Mouse (Mus musculus) MEL (cell line): ENCODE measurements around the gene Zbtb43. TPM values are rescaled to one million over a fixed set of nuclear protein-coding genes. Genes with fewer than 3 reads are reported as not detected.

ENCODE experiments used
- DNase-seq: peaks from one replicate; pipeline ENCODE4 v3.0.0; 2011; ENCODE audit warnings: low read depth, low spot score
- H3K27ac ChIP-seq: 2 replicates; pipeline ENCODE4 v1.5.1; 2012; ENCODE audit warnings: low read depth, mild to moderate bottlenecking, control low read depth, low read length, moderate library complexity; ENCODE audit not compliant: control insufficient read depth
- H3K27me3 ChIP-seq, 2 experiments: fragments of 150-350 bp in 1 of 2; sonication (generic) in 1 of 2; 2 replicates each; pipeline ENCODE4 v1.6.1; 2012; ENCODE audit warnings: low read length in 2 of 2, mild to moderate bottlenecking in 2 of 2, improper control_type of control experiment in 1 of 2, moderate library complexity in 1 of 2; ENCODE audit not compliant: insufficient read depth in 2 of 2, control insufficient read depth in 1 of 2
- H3K36me3 ChIP-seq, 2 experiments: 2 replicates each; pipeline ENCODE4 v1.6.1; 2012 to 2014; ENCODE audit warnings: low read length in 2 of 2, improper control_type of control experiment in 1 of 2, inconsistent platforms in 1 of 2, mild to moderate bottlenecking in 1 of 2; ENCODE audit not compliant: insufficient read depth in 2 of 2, control insufficient read depth in 1 of 2
- H3K4me1 ChIP-seq, 2 experiments: fragments of 150-350 bp in 1 of 2; sonication (generic) in 1 of 2; 2 replicates each; pipeline ENCODE4 v1.6.1; 2012; ENCODE audit warnings: low read length in 2 of 2, improper control_type of control experiment in 1 of 2, mild to moderate bottlenecking in 1 of 2; ENCODE audit not compliant: insufficient read depth in 2 of 2, control insufficient read depth in 1 of 2
- H3K4me3 ChIP-seq, 2 experiments: fragments of 150-350 bp in 1 of 2; sonication (generic) in 1 of 2; 2 replicates each; pipeline ENCODE4 v1.5.1; 2012; ENCODE audit warnings: low read depth in 2 of 2, low read length in 2 of 2, mild to moderate bottlenecking in 2 of 2, moderate library complexity in 2 of 2, control low read depth in 1 of 2, improper control_type of control experiment in 1 of 2; ENCODE audit not compliant: control insufficient read depth in 1 of 2, insufficient read depth in 1 of 2
- H3K79me2 ChIP-seq: 2 replicates; pipeline ENCODE4 v1.6.1; 2012; ENCODE audit warnings: mild to moderate bottlenecking, low read length, moderate library complexity; ENCODE audit not compliant: control insufficient read depth, poor library complexity, insufficient read depth
- H3K9ac ChIP-seq: 2 replicates; pipeline ENCODE4 v1.6.1; 2012; ENCODE audit warnings: low read depth, mild to moderate bottlenecking, control low read depth, low read length, moderate library complexity; ENCODE audit not compliant: control insufficient read depth, poor library complexity, severe bottlenecking
- H3K9me3 ChIP-seq: fragments of 150-350 bp; sonication (generic); replicated peaks from 2 replicates; pipeline ENCODE4 v1.6.1; 2012; ENCODE audit warnings: mild to moderate bottlenecking, low read length, improper control_type of control experiment, moderate library complexity; ENCODE audit not compliant: insufficient read depth
- EP300 ChIP-seq, 2 experiments: IDR thresholded peaks; 2 replicates each; pipeline ENCODE4 v1.6.1; 2011; ENCODE audit warnings: improper control_type of control experiment in 2 of 2, low read length in 2 of 2, low read depth in 1 of 2, mild to moderate bottlenecking in 1 of 2
- ETS1 ChIP-seq: IDR thresholded peaks from 2 replicates; pipeline ENCODE4 v1.6.1; 2012; ENCODE audit warnings: low read depth, mild to moderate bottlenecking, inconsistent platforms, low read length, improper control_type of control experiment, moderate library complexity
- GATA1 ChIP-seq: IDR thresholded peaks from 2 replicates; pipeline ENCODE4 v1.6.1; 2011; ENCODE audit warnings: low read depth, low read length, improper control_type of control experiment
- JUND ChIP-seq: IDR thresholded peaks from 2 replicates; pipeline ENCODE4 v1.6.1; 2011; ENCODE audit warnings: low read depth, mild to moderate bottlenecking, improper control_type of control experiment, low read length
- KAT2A ChIP-seq: conservative IDR thresholded peaks from 2 replicates; pipeline ENCODE4 v1.6.1; 2012; ENCODE audit warnings: low read depth, low read length, improper control_type of control experiment, inconsistent platforms
- MAZ ChIP-seq: IDR thresholded peaks from 2 replicates; pipeline ENCODE4 v1.6.1; 2012; ENCODE audit warnings: low read depth, mild to moderate bottlenecking, inconsistent platforms, low read length, improper control_type of control experiment
- MEF2A ChIP-seq: IDR thresholded peaks from 2 replicates; pipeline ENCODE4 v1.6.1; 2014; ENCODE audit warnings: low read depth, mild to moderate bottlenecking, inconsistent platforms, low read length, improper control_type of control experiment; ENCODE audit not compliant: poor library complexity, insufficient replicate concordance, severe bottlenecking; ENCODE audit errors: extremely low read depth
- MYB ChIP-seq: IDR thresholded peaks from 2 replicates; pipeline ENCODE4 v1.6.1; 2011; ENCODE audit warnings: mild to moderate bottlenecking, low read depth, low read length, improper control_type of control experiment
- NELFE ChIP-seq: IDR thresholded peaks from 2 replicates; pipeline ENCODE4 v1.6.1; 2011; ENCODE audit warnings: low read depth, low read length, improper control_type of control experiment
- TAL1 ChIP-seq: IDR thresholded peaks from 2 replicates; pipeline ENCODE4 v1.6.1; 2012; ENCODE audit warnings: mild to moderate bottlenecking, inconsistent platforms, low read length, moderate library complexity, mixed read lengths
- TCF12 ChIP-seq: IDR thresholded peaks from 2 replicates; pipeline ENCODE4 v1.6.1; 2014; ENCODE audit warnings: low read depth, mild to moderate bottlenecking, inconsistent platforms, low read length, improper control_type of control experiment, moderate library complexity
- ZC3H11A ChIP-seq: IDR thresholded peaks from 2 replicates; pipeline ENCODE4 v1.6.1; 2012; ENCODE audit warnings: low read depth, mild to moderate bottlenecking, inconsistent platforms, low read length, improper control_type of control experiment
- ZKSCAN1 ChIP-seq: IDR thresholded peaks from 2 replicates; pipeline ENCODE4 v1.6.1; 2012; ENCODE audit warnings: low read depth, mild to moderate bottlenecking, inconsistent platforms, low read length, improper control_type of control experiment, moderate library complexity
- ZNF384 ChIP-seq: IDR thresholded peaks from 2 replicates; pipeline ENCODE4 v1.6.1; 2012; ENCODE audit warnings: low read depth, mild to moderate bottlenecking, inconsistent platforms, low read length, improper control_type of control experiment
- polyA plus RNA-seq, 2 experiments: library from polyadenylated mRNA; stranded (reverse) in 1 of 2; unstranded in 1 of 2; fragments of >175 nt in 1 of 2; fragments of >200 nt in 1 of 2; gene quantifications; 2 replicates each; pipeline versions ENCODE4 v1.2.1 to v1.2.4; 2012; ENCODE audit warnings: low replicate concordance in 2 of 2, low read depth in 1 of 2; ENCODE audit not compliant: insufficient read length in 2 of 2, insufficient read depth in 1 of 2, missing spikeins in 1 of 2
- total RNA-seq: library from RNA; depleted of rRNA; stranded (reverse); fragments of 300-350 nt; gene quantifications from 2 replicates; pipeline ENCODE4 v1.2.3, GENCODE M21; 2012

Gene Zbtb43
- total and polyA plus RNA-seq, 3 experiments = 15.5 to 17.7 TPM; not detected in 1

- no peak overlapping the region for H3K27ac ChIP-seq
- no peak for DNase-seq
- H3K9ac ChIP-seq = no peak overlapping the region
- no peak for TF ChIP-seq GATA1
- no peak for TF ChIP-seq ZKSCAN1
- TF ChIP-seq MYB = no peak
- TF ChIP-seq KAT2A = no peak
- no peak for TF ChIP-seq ZNF384
- no peaks in the 10 kb centered on the region for H3K27me3 ChIP-seq
- 0 out of 2 replicates have a peak, but pooled peaks cover 4% of the 10 kb centered on the region for H3K79me2 ChIP-seq
- peaks cover 3 to 12% of the 10 kb centered on the region in 2 experiments; a peak in 3 of 4 replicates for H3K36me3 ChIP-seq
- H3K9me3 ChIP-seq = no peaks in the 10 kb centered on the region
- no peaks in the 10 kb centered on the region; a peak in 1 of 4 replicates for H3K4me1 ChIP-seq
- H3K4me3 ChIP-seq = no peak overlapping the region
Measured at GRCm38 (mm10) chr2:33453476-33453875, 14.9 kb downstream of the Zbtb43 start.

- H3K9ac ChIP-seq = no peak overlapping the region
- peaks cover 3 to 12% of the 10 kb centered on the region in 2 experiments; a peak in 3 of 4 replicates for H3K36me3 ChIP-seq
- no peaks in the 10 kb centered on the region for H3K27me3 ChIP-seq
- H3K4me1 ChIP-seq = no peaks in the 10 kb centered on the region; a peak in 1 of 4 replicates
- no peak for DNase-seq
- no peak for TF ChIP-seq ZC3H11A
- no peak for TF ChIP-seq NELFE
- no peak for TF ChIP-seq MEF2A
- no peak for TF ChIP-seq EP300 (IDR thresholded peaks at IDR 0.05; ENCODE audit: low read depth in 1 of 2, low read length in 2 of 2)
- no peak for TF ChIP-seq MYB
- TF ChIP-seq ETS1 = no peak
- no peak for TF ChIP-seq JUND
- no peak for TF ChIP-seq TCF12
- no peak for TF ChIP-seq MAZ
- H3K4me3 ChIP-seq = no peak overlapping the region
- no peaks in the 10 kb centered on the region for H3K9me3 ChIP-seq
- H3K79me2 ChIP-seq = 0 out of 2 replicates have a peak, but pooled peaks cover 2% of the 10 kb centered on the region
- no peak overlapping the region for H3K27ac ChIP-seq
Measured at GRCm38 (mm10) chr2:33452721-33453120, 15.6 kb downstream of the Zbtb43 start.

- H3K36me3 ChIP-seq = peaks cover 3 to 12% of the 10 kb centered on the region in 2 experiments; a peak in 3 of 4 replicates
- TF ChIP-seq JUND (no peak), TCF12 (no peak), MEF2A (no peak), TAL1 (no peak)
- DNase-seq = peak; percentile 51
- H3K27ac ChIP-seq = no peak overlapping the region
- H3K27me3 ChIP-seq = no peaks in the 10 kb centered on the region
- no peak overlapping the region for H3K4me3 ChIP-seq
- no peaks in the 10 kb centered on the region; a peak in 1 of 4 replicates for H3K4me1 ChIP-seq
- H3K79me2 ChIP-seq = 0 out of 2 replicates have a peak, but pooled peaks cover 2% of the 10 kb centered on the region
- no peak overlapping the region for H3K9ac ChIP-seq
- no peaks in the 10 kb centered on the region for H3K9me3 ChIP-seq
Measured at GRCm38 (mm10) chr2:33452140-33452539, 16.2 kb downstream of the Zbtb43 start.
